Mouse (Mus musculus): Measurements from ENCODE around the gene 1810024B03Rik. TPM values are rescaled to one million over a fixed set of nuclear protein-coding genes. Genes with fewer than 3 reads are reported as not detected.

1810024B03Rik gene
- total and polyA plus RNA-seq, 3 experiments = 1.5 to 1.9 TPM; not detected in 1

DNA sequence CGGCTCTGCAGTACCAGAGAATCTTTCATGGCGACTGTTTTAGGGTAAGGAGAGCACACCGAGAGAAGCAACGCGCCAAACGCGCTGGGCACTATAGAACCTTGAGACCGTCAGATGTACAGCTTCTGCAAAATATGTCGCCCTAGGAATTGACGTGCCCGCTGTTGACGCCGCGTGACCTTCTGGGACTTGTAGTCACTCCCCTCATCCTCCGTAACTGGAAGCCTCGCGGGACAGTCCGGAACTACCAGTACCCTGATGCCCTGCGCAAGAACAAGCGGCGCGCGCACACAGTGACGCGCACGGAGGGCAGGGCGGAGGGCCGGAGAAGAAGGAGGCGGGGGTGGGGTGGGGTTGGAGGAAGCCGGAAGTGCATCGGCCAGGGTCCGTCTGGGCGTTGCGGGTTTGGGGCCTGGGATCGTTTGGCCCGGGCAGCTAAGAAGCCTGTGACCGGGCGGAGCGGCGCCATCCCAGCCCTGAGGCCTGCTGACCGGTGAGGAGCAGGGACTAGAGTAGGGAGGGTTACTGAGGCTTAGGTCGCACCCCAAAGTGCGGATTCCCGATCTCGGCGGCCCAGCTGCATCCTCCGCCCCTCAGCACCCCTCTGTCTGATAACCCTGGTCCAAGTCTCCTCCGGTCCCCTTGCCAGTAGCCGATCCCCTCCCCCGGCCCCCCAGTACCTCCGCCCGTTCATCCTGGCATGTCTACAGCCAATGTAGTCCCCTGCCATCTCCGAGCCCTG is 39.7 kb upstream of the 1810024B03Rik start, which contains the start of the genes Ciao1 and Tmem127 (continued):
- TF ChIP-seq CTCF (IDR thresholded peaks at IDR 0.05 in 2 of 3, conservative IDR thresholded peaks at IDR 0.05 in 1 of 3; ENCODE audit: control insufficient read depth in 1 of 3, insufficient read depth in 1 of 3, low read depth in 2 of 3, low read length in 3 of 3, poor library complexity in 1 of 3, severe bottlenecking in 1 of 3) (no peak), ZMIZ1 (IDR thresholded peaks at IDR 0.05; ENCODE audit: low read depth, low read length) (peak; percentile 68), CHD2 (IDR thresholded peaks at IDR 0.05; ENCODE audit: low read length) (peak; percentile 94), TBP (IDR thresholded peaks at IDR 0.05; ENCODE audit: low read depth, low read length) (peak; percentile 58; the same call in 1 of the 2 replicates), JUND (IDR thresholded peaks at IDR 0.05; ENCODE audit: low read depth, low read length) (no peak), MAZ (IDR thresholded peaks at IDR 0.05; ENCODE audit: low read depth, low read length) (peak; percentile 75; the same call in 1 of the 2 replicates), NRF1 (IDR thresholded peaks at IDR 0.05; ENCODE audit: insufficient read depth, low read depth, low read length, poor library complexity, severe bottlenecking) (peak; percentile 97)

DNA sequence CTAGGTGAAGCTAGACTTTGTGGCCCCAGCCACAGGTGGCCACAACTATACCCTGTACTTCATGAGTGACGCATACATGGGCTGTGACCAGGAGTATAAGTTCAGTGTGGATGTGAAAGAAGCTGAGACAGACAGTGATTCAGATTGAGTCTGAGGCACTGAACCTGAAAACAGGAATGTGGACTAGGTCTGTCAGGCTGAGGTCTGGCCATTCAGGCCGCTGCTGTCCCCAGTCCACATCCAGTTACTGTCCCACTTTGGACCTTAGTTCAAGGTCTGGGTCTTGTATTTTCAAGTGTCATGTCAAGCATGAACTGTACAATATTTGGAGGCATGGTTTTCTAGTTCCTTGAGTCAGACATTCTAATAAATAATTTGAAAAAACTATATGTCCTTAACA is 32.0 kb upstream of the 1810024B03Rik start:
- no peaks in the 10 kb centered on the region for H3K27me3 ChIP-seq (ENCODE audit: control insufficient read depth in 1 of 2, insufficient read depth in 2 of 2, low read length in 2 of 2)
- H3K9ac ChIP-seq (ENCODE audit: control insufficient read depth, low read depth, low read length, poor library complexity, severe bottlenecking) = no peak overlapping the region
- H3K79me2 ChIP-seq (ENCODE audit: control insufficient read depth, insufficient read depth, low read length, poor library complexity) = no peaks in the 10 kb centered on the region
- no peak overlapping the region for H3K27ac ChIP-seq (ENCODE audit: control insufficient read depth, low read depth, low read length)
- H3K4me1 ChIP-seq (ENCODE audit: control insufficient read depth in 1 of 2, insufficient read depth in 2 of 2, low read length in 2 of 2) = no peaks in the 10 kb centered on the region
- no peaks in the 10 kb centered on the region for H3K9me3 ChIP-seq (replicated peaks; ENCODE audit: insufficient read depth, low read length)
- TF ChIP-seq GATA1 (IDR thresholded peaks at IDR 0.05; ENCODE audit: low read depth, low read length) = no peak
- no peak for TF ChIP-seq BHLHE40 (IDR thresholded peaks at IDR 0.05; ENCODE audit: borderline replicate concordance, low read depth, low read length)
- TF ChIP-seq KAT2A (conservative IDR thresholded peaks at IDR 0.05; ENCODE audit: low read depth, low read length) = no peak
- TF ChIP-seq MXI1 (IDR thresholded peaks at IDR 0.05; ENCODE audit: low read depth, low read length) = no peak
- no peak for TF ChIP-seq RAD21 (IDR thresholded peaks at IDR 0.05; ENCODE audit: low read depth, low read length)
- TF ChIP-seq TCF12 (IDR thresholded peaks at IDR 0.05; ENCODE audit: low read depth, low read length) = no peak
- TF ChIP-seq EP300 (IDR thresholded peaks at IDR 0.05; ENCODE audit: low read depth in 1 of 2, low read length in 2 of 2) = no peak
- no peak for TF ChIP-seq SIN3A (IDR thresholded peaks at IDR 0.05; ENCODE audit: low read length)
- no peak for TF ChIP-seq MEF2A (IDR thresholded peaks at IDR 0.05; ENCODE audit: extremely low read depth, insufficient replicate concordance, low read depth, low read length, poor library complexity, severe bottlenecking)
- TF ChIP-seq ZNF384 (IDR thresholded peaks at IDR 0.05; ENCODE audit: low read depth, low read length) = no peak
- TF ChIP-seq CHD1 (IDR thresholded peaks at IDR 0.05; ENCODE audit: low read depth, low read length) = no peak
- no peak for TF ChIP-seq SMC3 (IDR thresholded peaks at IDR 0.05; ENCODE audit: low read depth, low read length)
- H3K36me3 ChIP-seq (ENCODE audit: control insufficient read depth in 1 of 2, insufficient read depth in 2 of 2, low read length in 2 of 2) = peaks cover 0 to 25% of the 10 kb centered on the region in 2 experiments; a peak in 2 of 4 replicates
- DNase-seq (ENCODE audit: low read depth, low spot score) = no peak
- no peak overlapping the region for H3K4me3 ChIP-seq (ENCODE audit: control insufficient read depth in 1 of 2, insufficient read depth in 1 of 2, low read depth in 2 of 2, low read length in 2 of 2)
